In the genomic region with DNA sequence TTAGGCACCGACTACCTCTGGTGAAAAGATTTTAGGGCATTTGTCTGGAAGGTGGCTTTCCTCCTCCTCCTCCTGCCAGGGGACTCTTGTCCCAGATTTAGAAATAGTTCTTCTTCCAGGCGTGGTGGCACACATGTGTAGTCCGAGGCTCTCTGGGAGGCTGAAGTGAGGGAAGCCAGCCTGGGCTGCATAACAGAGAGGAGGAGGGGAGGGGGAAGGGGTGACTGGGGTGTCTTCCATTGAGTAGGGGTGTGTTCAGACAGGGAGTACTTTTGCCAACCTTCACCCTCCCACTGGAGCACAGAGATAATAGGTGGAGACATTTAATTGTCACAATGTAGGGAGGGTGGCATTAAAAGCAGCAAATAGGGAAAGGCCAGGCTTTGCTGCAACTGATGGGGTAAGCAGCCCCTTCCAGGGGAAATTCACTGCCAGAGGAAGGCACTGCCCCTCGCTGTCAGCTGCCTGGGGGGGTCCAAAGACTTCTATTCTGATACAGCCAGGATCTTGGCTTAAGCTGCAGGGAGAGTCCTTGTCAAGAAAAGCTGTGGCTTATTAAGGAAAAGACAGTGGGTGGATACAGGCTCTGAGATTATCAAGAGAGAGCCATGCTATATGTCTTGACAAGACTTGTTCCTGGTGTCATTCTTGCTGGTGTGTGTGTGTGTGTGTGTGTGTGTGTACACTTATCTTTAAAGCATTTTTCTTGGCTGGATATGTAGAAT, we compare ENCODE assay signal across 10 mouse cellular contexts.
DNase-seq lines count a peak whose midpoint lies in the region; ATAC-seq lines count a peak whose summit lies in the region.
"Had no signal": no experiment of that assay in that cellular context is flagged by ENCODE, and none has a peak within 500 bp of the region (broad histone marks: within the 10 kb centered on the region; RNA-seq: fewer than 3 reads in every experiment).

No protein-coding gene starts in this region.

- peaks cover 9% of the 10 kb centered on the region for H3K4me1 ChIP-seq in embryonic facial prominence, embryonic 13.5 days
- H3K4me1 ChIP-seq in embryonic facial prominence, embryonic 10.5 days, result peaks cover 11% of the 10 kb centered on the region; the same call in 1 of the 2 replicates
- H3K4me1 ChIP-seq in embryonic facial prominence, embryonic 14.5 days (ENCODE audit: control insufficient read depth, insufficient read depth, low read length), result no peaks in the 10 kb centered on the region
- peaks cover 7% of the 10 kb centered on the region; the same call in 1 of the 2 replicates for H3K4me1 ChIP-seq in midbrain, embryonic 15.5 days

- no peaks in the 10 kb centered on the region for H3K36me3 ChIP-seq in embryonic facial prominence, embryonic 13.5 days
- no peaks in the 10 kb centered on the region for H3K36me3 ChIP-seq in embryonic facial prominence, embryonic 10.5 days (replicated peaks)
- no peaks in the 10 kb centered on the region for H3K36me3 ChIP-seq in embryonic facial prominence, embryonic 14.5 days (ENCODE audit: control insufficient read depth, insufficient read depth, low read length)
- no peaks in the 10 kb centered on the region for H3K36me3 ChIP-seq in midbrain, embryonic 15.5 days (replicated peaks)
- H3K36me3 ChIP-seq: hindbrain, embryonic 13.5 days had no signal

- H3K27ac ChIP-seq in embryonic facial prominence, embryonic 13.5 days, result no peak overlapping the region
- H3K27ac ChIP-seq in embryonic facial prominence, embryonic 10.5 days (replicated peaks), result no peak overlapping the region
- H3K27ac ChIP-seq in embryonic facial prominence, embryonic 14.5 days (replicated peaks; ENCODE audit: low read depth, low read length), result no peak overlapping the region
- H3K27ac ChIP-seq in midbrain, embryonic 15.5 days, result no peak overlapping the region
- H3K27ac ChIP-seq: hindbrain, embryonic 13.5 days had no signal

- H3K27me3 ChIP-seq in embryonic facial prominence, embryonic 13.5 days, result no peaks in the 10 kb centered on the region
- H3K27me3 ChIP-seq in embryonic facial prominence, embryonic 10.5 days (replicated peaks; ENCODE audit: low read depth, poor library complexity, severe bottlenecking), result no peaks in the 10 kb centered on the region; the same call in 1 of the 2 replicates
- no peaks in the 10 kb centered on the region for H3K27me3 ChIP-seq in embryonic facial prominence, embryonic 14.5 days (replicated peaks; ENCODE audit: control insufficient read depth, insufficient read depth, low read length)
- H3K27me3 ChIP-seq in midbrain, embryonic 15.5 days (replicated peaks), result no peaks in the 10 kb centered on the region
- H3K27me3 ChIP-seq: hindbrain, embryonic 13.5 days had no signal

- H3K9me3 ChIP-seq in embryonic facial prominence, embryonic 13.5 days, result no peaks in the 10 kb centered on the region
- no peaks in the 10 kb centered on the region for H3K9me3 ChIP-seq in embryonic facial prominence, embryonic 10.5 days
- no peaks in the 10 kb centered on the region for H3K9me3 ChIP-seq in embryonic facial prominence, embryonic 14.5 days (ENCODE audit: control insufficient read depth, low read length)
- no peaks in the 10 kb centered on the region for H3K9me3 ChIP-seq in midbrain, embryonic 15.5 days
- H3K9me3 ChIP-seq: hindbrain, embryonic 13.5 days had no signal

- no peak overlapping the region for H3K4me3 ChIP-seq in embryonic facial prominence, embryonic 13.5 days
- H3K4me3 ChIP-seq in embryonic facial prominence, embryonic 10.5 days, result no peak overlapping the region
- no peak overlapping the region for H3K4me3 ChIP-seq in embryonic facial prominence, embryonic 14.5 days (ENCODE audit: low read depth, low read length)
- no peak overlapping the region for H3K4me3 ChIP-seq in midbrain, embryonic 15.5 days
- H3K4me3 ChIP-seq: hindbrain, embryonic 13.5 days had no signal

- no peak overlapping the region for H3K9ac ChIP-seq in embryonic facial prominence, embryonic 13.5 days
- H3K9ac ChIP-seq in embryonic facial prominence, embryonic 14.5 days (ENCODE audit: low read depth, low read length), result no peak overlapping the region
- no peak overlapping the region for H3K9ac ChIP-seq in midbrain, embryonic 15.5 days
- H3K9ac ChIP-seq: hindbrain, embryonic 13.5 days had no signal

- DNase-seq in embryonic facial prominence, embryonic 10.5 days (ENCODE audit: low spot score), result no peak
- DNase-seq in layer of hippocampus, postnatal 10 days (ENCODE audit: low spot score in 2 of 2), result peak; percentile 10 to 24
- DNase-seq in layer of hippocampus, postnatal 36 days, result no peak
- no peak for DNase-seq in embryonic facial prominence, embryonic 14.5 days (ENCODE audit: low spot score)
- DNase-seq in gastrocnemius, adult 8-10 months (ENCODE audit: low spot score in 2 of 2), result no peak
- DNase-seq in kidney, postnatal 4 days, result no peak
- DNase-seq: B cell, adult 2 months had no signal

- 36% methylated on average over 4 of the region's 4 CpGs for WGBS in embryonic facial prominence, embryonic 13.5 days
- 39% methylated on average over 4 of the region's 4 CpGs for WGBS in embryonic facial prominence, embryonic 10.5 days
- WGBS in embryonic facial prominence, embryonic 14.5 days, result 28% methylated on average over 4 of the region's 4 CpGs
- WGBS in midbrain, embryonic 15.5 days, result 37% methylated on average over 4 of the region's 4 CpGs

- H3K4me2 ChIP-seq in embryonic facial prominence, embryonic 13.5 days, result peak overlapping the region; percentile 31; the same call in 1 of the 2 replicates
- H3K4me2 ChIP-seq in embryonic facial prominence, embryonic 14.5 days (ENCODE audit: low read depth, low read length), result peak overlapping the region; percentile 8
- no peak overlapping the region for H3K4me2 ChIP-seq in midbrain, embryonic 15.5 days
- H3K4me2 ChIP-seq: hindbrain, embryonic 13.5 days had no signal

- ATAC-seq in embryonic facial prominence, embryonic 13.5 days (ENCODE audit: insufficient number of reproducible peaks, insufficient read depth, low FRiP score, low TSS enrichment, low read depth), result no peak
- ATAC-seq in embryonic facial prominence, embryonic 14.5 days (ENCODE audit: low read depth), result no peak
- peak; percentile 35; the same call in 1 of the 2 replicates for ATAC-seq in midbrain, embryonic 15.5 days (replicated peaks)

Comparison
In these comparisons a context has a peak if more than half of its experiments do, and no peak if none do; other contexts are left out.
1. DNase-seq: peak in layer of hippocampus, postnatal 10 days (2 of 2); none in embryonic facial prominence, embryonic 10.5 days (single experiment), layer of hippocampus, postnatal 36 days (0 of 2), embryonic facial prominence, embryonic 14.5 days (single experiment), gastrocnemius, adult 8-10 months (0 of 2) and kidney, postnatal 4 days (0 of 2).